Mouse (Mus musculus) bone marrow, adult 2 months (tissue): ENCODE measurements around the gene Neu3.
"Not testable (repeated sequence)": the region's sequence is repeated elsewhere in the genome, so short reads cannot be mapped to it uniquely, and the experiment has no call there.

Source experiments
- CTCF ChIP-seq: fragments of 200-500 bp; IDR thresholded peaks from 2 replicates; pipeline ENCODE4 v1.5.1; 2011; ENCODE audit warnings: low read length, control low read depth; ENCODE audit not compliant: control insufficient read depth, insufficient read depth
- POLR2A ChIP-seq: fragments of 200-500 bp; IDR thresholded peaks from 2 replicates; pipeline ENCODE4 v1.6.1; 2011; ENCODE audit warnings: low read depth, mild to moderate bottlenecking, control low read depth, low read length, borderline replicate concordance; ENCODE audit not compliant: control insufficient read depth

DNA sequence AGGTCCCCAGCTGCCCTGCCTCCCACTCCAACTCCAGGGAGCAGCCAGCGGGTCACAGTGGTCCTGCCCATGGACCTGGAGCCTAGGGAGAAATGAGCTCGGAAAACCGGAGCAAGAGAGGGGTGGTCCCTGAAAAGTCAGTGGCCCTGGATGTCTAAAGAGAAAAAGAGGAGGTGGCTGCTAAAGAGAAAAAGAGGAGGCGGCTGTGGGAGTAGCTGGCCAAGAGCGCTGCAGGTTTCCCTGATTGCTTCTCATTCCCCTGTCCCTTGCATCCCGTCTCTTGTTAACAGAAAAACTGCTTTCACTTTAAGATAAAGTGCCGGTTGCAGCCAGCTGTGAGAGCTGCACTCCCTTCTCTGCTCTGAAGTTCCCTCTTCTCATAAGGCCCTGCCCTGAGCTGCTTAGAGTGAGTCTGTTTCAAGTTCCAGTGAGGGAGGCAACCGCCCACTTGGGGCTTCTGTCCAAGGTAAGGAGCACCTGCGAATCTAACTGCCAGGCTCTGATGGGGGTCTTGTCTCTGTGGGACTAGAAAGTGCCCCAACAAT, 10.0 kb downstream of the Neu3 start:
- not testable (repeated sequence) for TF ChIP-seq CTCF, POLR2A
